Mouse (Mus musculus): ENCODE measurements around the gene Gart.

DNA sequence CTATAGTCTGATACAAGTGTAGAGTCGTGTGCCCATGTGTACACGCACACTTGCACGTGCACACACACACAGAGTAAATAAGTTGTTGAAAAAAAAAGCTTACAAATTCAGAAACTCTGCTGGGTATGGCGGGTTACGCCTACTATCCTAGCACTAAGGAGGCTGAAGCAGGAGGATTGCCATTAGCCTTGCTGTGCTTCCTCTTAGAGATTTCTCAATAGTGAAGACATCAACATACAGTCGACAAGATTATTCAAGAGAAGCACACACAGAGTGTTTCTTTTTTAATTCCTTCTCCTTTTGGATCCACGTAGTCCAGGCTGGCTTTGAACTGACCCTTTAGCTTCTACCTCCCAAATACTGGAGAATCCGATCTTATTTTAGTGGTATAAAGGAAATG is 6.6 kb downstream of the Gart start:
- TF ChIP-seq POLR2A (IDR thresholded peaks at IDR 0.05; ENCODE audit: borderline replicate concordance, low read depth, low read length) (no peak), CTCF (IDR thresholded peaks at IDR 0.05; ENCODE audit: low read depth, low read length) (no peak)
